Mouse (Mus musculus) gastrocnemius, adult 18-20 months (tissue): Measurements from ENCODE around the gene Plxnc1. TPM values are rescaled to one million over a fixed set of nuclear protein-coding genes. Genes with fewer than 3 reads are reported as not detected.

Experiments
- DNase-seq: peaks from one replicate; pipeline ENCODE4 v3.0.0; 2021; ENCODE audit warnings: low spot score
- long read RNA-seq, 2 experiments: library from polyadenylated mRNA; stranded (forward); transcript quantifications; one replicate each; pipeline ENCODE4 v2.0.0; 2021
- total RNA-seq, 2 experiments: library from RNA; stranded (reverse); gene quantifications; 2 replicates each; pipeline ENCODE4 v1.2.3; 2021

Gene Plxnc1
- total RNA-seq = under 1 TPM; 0.43 to 0.85 TPM
- long read RNA-seq, experiment 1 = 0 reads
- long read RNA-seq, experiment 2 = 0 reads

GRCm38 (mm10) chr10:94944691-94945205 lies at the start of gene Plxnc1:
Gene Plxnc1 (minus strand): TSS chr10:94944835.
- DNase-seq = no peak

GRCm38 (mm10) chr10:94992127-94992526 lies 47.5 kb upstream of the Plxnc1 start:
- DNase-seq = peak; percentile 83

DNA sequence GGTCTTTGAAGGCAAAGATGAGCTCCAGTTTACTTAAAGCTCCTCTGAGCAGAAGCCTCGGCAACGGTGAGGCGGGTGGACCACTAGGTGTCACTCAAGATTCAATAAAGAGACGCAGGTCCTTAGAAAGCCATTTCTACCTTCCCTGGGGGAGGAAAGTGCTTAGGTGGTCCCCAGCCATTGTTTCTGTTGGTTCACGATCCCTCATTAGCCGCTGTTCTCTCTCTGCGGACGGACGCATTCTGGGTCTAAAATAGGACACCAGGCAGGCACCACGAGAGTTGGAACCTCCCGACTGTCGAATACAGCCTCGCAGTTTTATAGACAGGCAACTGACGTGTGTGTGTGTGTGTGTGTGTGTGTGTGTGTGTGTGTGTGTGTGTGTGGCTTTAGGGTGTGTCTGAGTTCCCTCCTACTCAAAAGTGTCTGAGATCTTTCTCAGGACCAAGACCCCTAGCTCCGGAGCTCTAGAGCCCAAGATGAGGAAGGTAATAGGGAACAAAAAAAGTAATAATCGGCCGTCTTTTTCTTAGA lies 47.0 kb upstream of the Plxnc1 start:
- peak; percentile 75 for DNase-seq

- DNase-seq = peak; percentile 93
These were observed 46.3 kb upstream of the Plxnc1 start for GRCm38 (mm10) chr10:94990768-94991563.

DNA sequence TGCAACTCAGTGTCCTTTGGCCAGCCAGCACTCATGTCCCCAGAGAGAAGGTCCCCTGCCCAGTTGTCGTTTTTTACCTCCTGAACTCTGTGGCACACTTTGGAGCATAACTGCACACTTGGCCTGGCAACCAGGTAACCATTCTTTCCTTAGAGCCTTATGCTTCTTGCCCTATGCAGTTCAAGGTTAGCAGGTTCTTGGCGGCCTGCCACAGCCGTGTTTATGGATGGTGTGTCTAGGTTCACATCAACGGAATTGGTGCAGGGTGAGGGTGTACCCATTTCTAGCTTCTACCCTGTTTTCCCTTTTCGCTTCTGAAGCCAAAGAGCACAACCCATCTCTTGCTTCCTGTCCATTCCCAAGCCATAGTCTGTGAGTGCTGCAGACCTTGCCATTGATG lies 44.7 kb upstream of the Plxnc1 start:
- no peak for DNase-seq

DNA sequence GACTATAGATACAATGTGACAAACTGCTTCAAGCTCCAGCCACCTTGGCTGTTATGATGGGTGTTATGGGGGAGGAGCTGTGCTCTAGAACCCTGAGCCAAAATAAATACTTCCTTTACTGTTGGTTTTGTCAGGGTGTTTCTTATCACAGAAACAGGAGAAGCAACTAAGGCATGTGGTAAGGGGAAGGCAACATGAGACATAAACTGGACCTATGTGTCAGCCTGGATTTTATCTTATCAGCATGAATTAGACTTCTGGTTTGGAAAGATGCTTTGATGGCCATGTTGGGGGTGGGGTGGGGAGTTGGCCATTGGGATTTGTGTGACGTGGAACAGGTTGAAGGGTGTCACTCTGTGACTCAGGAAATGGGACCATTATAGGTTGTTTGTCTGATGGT lies 40.5 kb upstream of the Plxnc1 start:
- no peak for DNase-seq

DNA sequence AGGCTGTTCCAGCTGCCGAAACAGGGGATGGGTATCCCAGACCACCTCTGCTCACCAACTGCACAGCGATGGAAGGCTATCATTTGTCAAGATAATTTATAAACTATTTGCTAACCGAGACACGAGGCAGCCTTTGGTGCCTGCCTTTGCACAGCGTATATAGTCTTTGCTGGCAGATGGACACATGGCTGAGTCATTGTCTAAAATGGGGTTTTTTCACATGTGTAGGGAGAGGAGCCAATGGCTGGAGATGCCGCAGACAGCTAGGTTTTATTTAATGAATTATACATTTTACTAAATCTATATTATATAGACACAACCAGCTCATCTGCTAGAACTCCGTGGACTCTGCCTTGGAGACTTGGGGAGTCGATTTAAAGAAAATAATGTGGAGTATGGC lies 37.9 kb upstream of the Plxnc1 start:
- DNase-seq = no peak

DNA sequence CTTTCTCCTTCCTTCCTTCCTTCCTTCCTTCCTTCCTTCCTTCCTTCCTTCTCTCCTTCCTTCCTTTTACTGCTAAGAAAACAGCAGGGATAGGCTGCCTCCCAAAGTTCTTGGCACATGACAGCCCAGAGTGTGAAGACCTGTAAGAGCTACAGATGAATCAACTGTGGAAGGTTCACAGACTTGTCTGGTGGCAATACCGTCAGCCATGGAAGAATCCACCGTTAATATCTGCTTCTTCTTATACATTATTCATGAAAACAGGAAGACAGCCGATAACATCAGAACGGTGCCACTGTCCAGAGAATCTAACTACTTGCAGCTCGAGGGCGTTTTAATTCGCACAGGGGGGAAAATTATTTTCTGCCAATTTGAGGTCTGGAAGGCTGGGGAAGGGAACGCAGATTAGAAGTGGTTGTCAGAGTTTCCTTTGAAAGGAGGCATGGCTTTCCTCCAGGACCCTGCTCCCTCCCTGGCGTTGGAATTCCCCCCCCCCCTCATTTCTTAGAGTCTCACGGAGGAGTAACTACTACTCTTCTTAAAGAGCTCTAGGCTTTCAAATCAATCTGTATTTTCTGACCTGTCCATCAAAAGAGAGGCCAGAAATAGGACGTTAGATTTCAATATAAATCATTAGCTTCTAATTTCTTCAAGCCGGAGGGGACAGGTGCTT lies 37.0 kb upstream of the Plxnc1 start:
- no peak for DNase-seq

GRCm38 (mm10) chr10:94978265-94978822 lies 33.7 kb upstream of the Plxnc1 start:
- no peak for DNase-seq

DNA sequence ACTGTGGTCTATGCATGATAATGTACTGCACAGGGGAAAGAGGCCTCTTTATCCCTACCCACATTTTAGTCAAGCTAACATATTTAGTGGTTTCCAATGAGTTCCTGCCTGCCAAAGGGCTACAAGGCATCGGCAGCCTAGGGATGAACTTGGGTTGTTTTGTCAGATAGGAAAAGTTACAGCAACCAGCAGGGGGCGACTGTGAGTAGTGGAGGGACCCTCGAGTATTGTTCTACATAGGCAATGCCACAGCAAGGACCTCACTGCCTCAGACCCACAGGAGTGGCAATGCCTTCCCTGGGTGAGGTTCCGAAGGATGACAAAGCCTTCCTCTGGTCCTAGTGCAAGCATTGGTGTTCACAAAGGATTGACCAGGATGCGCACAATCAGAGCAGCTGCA lies 31.7 kb upstream of the Plxnc1 start:
- DNase-seq = no peak

DNA sequence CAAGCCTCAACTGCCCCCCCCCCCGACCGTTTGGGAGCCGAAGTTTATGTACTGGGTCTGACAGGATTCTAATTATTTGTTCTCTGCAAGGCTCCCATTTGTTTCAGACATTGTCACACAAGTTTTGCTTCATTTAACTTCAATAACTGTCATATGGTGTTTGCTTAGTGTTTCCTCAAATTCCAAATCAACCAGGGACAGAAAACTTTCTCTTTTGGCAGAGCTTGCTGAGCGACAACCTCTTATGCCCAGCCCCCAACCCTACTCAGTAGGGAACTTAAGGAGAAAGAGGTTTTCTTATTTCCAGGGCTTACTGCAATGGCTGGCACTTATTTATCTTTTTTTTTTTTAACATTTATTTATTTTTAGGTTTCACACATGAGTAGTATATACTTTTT lies 30.5 kb upstream of the Plxnc1 start:
- no peak for DNase-seq

DNA sequence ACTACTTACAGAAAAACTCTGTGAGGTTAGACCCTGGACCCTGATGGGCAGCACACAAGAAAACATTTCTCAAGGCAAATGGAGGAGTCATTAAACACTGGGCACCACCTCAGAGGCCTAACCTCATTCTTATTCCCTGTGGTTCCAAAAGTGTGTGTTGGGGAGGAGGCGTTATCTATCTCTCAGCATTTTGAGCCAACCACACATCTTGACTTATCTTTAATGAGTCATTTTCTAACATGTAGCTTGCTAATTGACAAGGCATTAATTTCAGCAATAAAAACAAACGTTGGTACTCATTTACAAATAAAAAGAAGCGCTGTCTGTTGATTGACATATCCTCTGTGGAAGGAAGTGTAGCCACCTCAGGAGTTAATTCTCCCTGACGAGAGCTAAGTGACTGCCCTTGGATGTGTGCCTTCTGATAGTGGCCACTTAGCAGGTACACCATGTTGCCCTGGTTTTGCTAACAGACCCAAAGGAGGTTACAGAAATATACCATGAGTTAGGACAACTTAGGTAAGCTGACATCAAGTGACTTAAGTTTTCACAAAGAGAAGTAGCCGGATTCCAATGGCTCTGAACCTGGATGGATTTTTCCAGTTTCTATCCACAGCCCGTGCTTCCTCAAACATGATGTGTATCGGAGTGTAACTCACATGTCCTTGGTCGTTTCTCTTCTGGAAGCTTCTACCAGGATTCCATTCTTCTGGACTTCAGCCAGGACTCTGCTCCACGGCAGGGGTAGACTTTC lies 29.9 kb upstream of the Plxnc1 start:
- no peak for DNase-seq

GRCm38 (mm10) chr10:94971625-94972161 lies 27.1 kb upstream of the Plxnc1 start:
- no peak for DNase-seq

DNA sequence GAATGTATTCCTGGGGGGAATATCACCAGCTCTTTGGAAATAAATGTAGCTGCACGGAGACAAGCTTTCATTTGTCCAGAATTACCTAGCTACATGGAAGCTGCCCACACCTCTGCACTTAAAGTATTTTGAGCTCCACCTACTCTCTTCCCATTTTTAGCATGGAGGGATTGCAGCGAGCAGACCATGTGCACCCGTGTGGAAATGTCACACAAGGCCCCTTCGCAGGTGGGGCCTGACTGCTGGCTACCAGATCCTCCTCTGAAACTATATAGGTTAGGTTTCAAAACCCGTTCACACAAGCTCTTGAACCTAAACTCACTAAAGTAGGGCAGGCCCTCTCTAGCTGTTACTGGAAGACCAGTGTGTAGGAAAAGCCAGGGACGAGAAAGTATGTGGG lies 25.6 kb upstream of the Plxnc1 start:
- DNase-seq = no peak

GRCm38 (mm10) chr10:94967468-94967867 lies 22.8 kb upstream of the Plxnc1 start:
- DNase-seq = no peak

- no peak for DNase-seq
These were observed 22.2 kb upstream of the Plxnc1 start for GRCm38 (mm10) chr10:94966789-94967188.

GRCm38 (mm10) chr10:94965093-94965492 lies 20.5 kb upstream of the Plxnc1 start:
- no peak for DNase-seq

DNA sequence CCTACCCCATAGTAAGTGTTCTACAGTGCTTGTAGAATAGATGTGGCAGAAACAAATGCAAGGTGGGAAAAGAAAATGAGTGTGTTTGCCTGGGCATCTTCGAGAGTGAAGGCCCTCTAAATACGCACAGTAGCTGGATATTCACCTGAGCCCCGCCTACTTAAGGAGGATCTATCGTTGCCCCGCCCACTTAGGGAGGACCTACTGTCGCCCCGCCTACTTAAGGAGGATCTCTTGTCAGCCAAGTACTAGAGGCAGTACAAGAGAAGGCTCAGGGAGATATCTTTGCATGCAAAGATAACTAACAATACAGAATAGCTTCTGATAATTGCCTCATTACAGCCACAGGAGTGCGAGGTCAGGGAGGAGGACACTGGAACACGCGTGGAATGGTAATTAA lies 17.4 kb upstream of the Plxnc1 start:
- DNase-seq = no peak

GRCm38 (mm10) chr10:94961283-94961682 lies 16.6 kb upstream of the Plxnc1 start:
- DNase-seq = no peak

DNA sequence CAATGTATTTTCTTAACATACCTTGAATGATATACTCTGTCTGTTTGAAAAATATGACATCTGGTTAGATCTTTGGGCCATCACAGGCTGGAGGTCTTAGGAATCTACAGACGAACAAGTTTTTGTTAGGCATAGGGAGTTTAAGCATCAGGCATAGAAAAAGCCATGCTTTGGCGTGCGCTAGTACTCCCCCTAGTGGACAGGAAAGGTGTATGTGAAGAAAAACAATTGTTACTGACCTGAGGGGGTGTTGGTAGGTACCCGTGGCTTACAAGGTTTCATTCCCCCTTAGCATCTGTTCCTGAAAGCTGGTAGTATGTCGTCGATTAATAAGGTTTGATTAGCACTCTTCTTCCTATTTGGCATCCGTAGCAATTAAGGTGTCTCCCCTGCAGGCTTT lies 13.7 kb upstream of the Plxnc1 start:
- no peak for DNase-seq

- DNase-seq = no peak
These were observed 13.1 kb upstream of the Plxnc1 start for GRCm38 (mm10) chr10:94957705-94958104.
